12 mouse cellular contexts compared by ENCODE assay signal in the genomic region with DNA sequence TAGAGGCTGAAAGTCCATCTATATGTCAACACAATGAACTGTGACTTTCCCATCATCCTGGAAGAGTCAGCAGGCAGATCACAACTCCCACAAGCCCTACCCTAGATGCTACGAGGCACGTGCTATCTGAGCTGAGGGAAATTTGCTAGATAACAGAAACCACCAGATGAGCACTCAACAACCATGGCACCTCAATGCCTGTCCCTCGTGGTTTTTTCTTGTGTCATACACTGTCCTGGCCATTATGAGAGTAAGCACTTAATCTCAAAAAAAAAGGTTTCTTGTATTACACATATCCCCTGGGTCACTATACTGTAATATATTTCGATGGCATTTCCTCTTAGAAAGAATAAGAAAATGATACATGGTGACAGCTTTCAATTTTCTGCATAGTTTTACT.
"Had no signal": no experiment of that assay in that cellular context is flagged by ENCODE, and none has a peak within 500 bp of the region (broad histone marks: within the 10 kb centered on the region; RNA-seq: fewer than 3 reads in every experiment).

No protein-coding gene starts in this region.

- DNase-seq: kidney, adult 2 months; kidney, postnatal 36 days; layer of hippocampus, postnatal 36 days; left cerebral cortex, postnatal 4 days; lung, embryonic 14.5 days; right cerebral cortex, adult 18-20 months; right cerebral cortex, postnatal 14 days; right cerebral cortex, postnatal 4 days; thymus, adult 2 months; thymus, postnatal 14 days had no signal

- ATAC-seq: lung, postnatal 0 days; midbrain, embryonic 15.5 days had no signal
